Mouse (Mus musculus) neural tube, embryonic 15.5 days (tissue): ENCODE measurements around the gene 4931406P16Rik. TPM values are rescaled to one million over a fixed set of nuclear protein-coding genes. Genes with fewer than 3 reads are reported as not detected.

Experiments
- ATAC-seq: fragments of 200-750 bp; cut with Nextera tagmentation; 2 replicates; pipeline ENCODE4 v1.8.0; 2017; ENCODE audit warnings: mild to moderate bottlenecking, moderate TSS enrichment, moderate library complexity; ENCODE audit not compliant: low FRiP score
- H3K27ac ChIP-seq: fragments of 300-500 bp; sonication (generic); replicated peaks from 2 replicates; pipeline ENCODE4 v1.5.1; 2015; ENCODE audit warnings: mild to moderate bottlenecking, inconsistent platforms
- H3K27me3 ChIP-seq: fragments of 300-500 bp; sonication (generic); replicated peaks from 2 replicates; pipeline ENCODE4 v1.6.1; 2015; ENCODE audit warnings: inconsistent platforms
- H3K36me3 ChIP-seq: fragments of 300-500 bp; sonication (generic); 2 replicates; pipeline ENCODE4 v1.6.1; 2015; ENCODE audit warnings: inconsistent platforms
- H3K4me1 ChIP-seq: fragments of 300-500 bp; sonication (generic); 2 replicates; pipeline ENCODE4 v1.6.1; 2015; ENCODE audit warnings: inconsistent platforms
- H3K4me2 ChIP-seq: fragments of 300-500 bp; sonication (generic); 2 replicates; pipeline ENCODE4 v1.6.1; 2015; ENCODE audit warnings: inconsistent platforms, mild to moderate bottlenecking, moderate library complexity
- H3K4me3 ChIP-seq: fragments of 300-500 bp; sonication (generic); replicated peaks from 2 replicates; pipeline ENCODE4 v1.5.1; 2015; ENCODE audit warnings: mild to moderate bottlenecking, inconsistent platforms
- H3K9ac ChIP-seq: fragments of 300-500 bp; sonication (generic); replicated peaks from 2 replicates; pipeline ENCODE4 v1.6.1; 2015; ENCODE audit warnings: mild to moderate bottlenecking, inconsistent platforms
- H3K9me3 ChIP-seq: fragments of 300-500 bp; sonication (generic); replicated peaks from 2 replicates; pipeline ENCODE4 v1.6.1; 2016; ENCODE audit warnings: inconsistent platforms
- WGBS: fragments of 180-500 bp; shearing (Covaris S2); methylation state at CpG from one replicate; pipeline ENCODE4 v1.1.7; 2015; ENCODE audit warnings: mixed read lengths; 5-methylcytosine and 5-hydroxymethylcytosine counted together
- polyA plus RNA-seq: library from polyadenylated mRNA; unstranded; fragments of >200 nt; fragmentation: Nextera tagmentation; extraction: Ambion mirVana; gene quantifications from 2 replicates; pipeline ENCODE4 v1.2.1, GENCODE M21; 2015

The 4931406P16Rik gene
- polyA plus RNA-seq, 1 experiment from 2014 or later = 30.1 TPM

- Histone ChIP-seq H3K4me2 (no peak overlapping the region), H3K9me3 (no peaks in the 10 kb centered on the region), H3K9ac (no peak overlapping the region), H3K27me3 (no peaks in the 10 kb centered on the region), H3K4me1 (peaks cover 16% of the 10 kb centered on the region), H3K27ac (no peak overlapping the region), H3K36me3 (peaks cover 55% of the 10 kb centered on the region), H3K4me3 (no peak overlapping the region)
- 74% methylated on average over 5 of the region's 5 CpGs for WGBS
- no peak for ATAC-seq
Observed at GRCm38 (mm10) chr7:34238086-34238485, 75.3 kb downstream of the 4931406P16Rik start.

- H3K9ac ChIP-seq = no peak overlapping the region
- H3K9me3 ChIP-seq = no peaks in the 10 kb centered on the region
- no peaks in the 10 kb centered on the region for H3K27me3 ChIP-seq
- no peak overlapping the region for H3K27ac ChIP-seq
- ATAC-seq = no peak
- peaks cover 18% of the 10 kb centered on the region for H3K4me1 ChIP-seq
- H3K36me3 ChIP-seq = peaks cover 39% of the 10 kb centered on the region
- 87% methylated on average over 5 of the region's 5 CpGs for WGBS
- no peak overlapping the region for H3K4me3 ChIP-seq
- no peak overlapping the region for H3K4me2 ChIP-seq
Observed at GRCm38 (mm10) chr7:34235602-34236001, 77.7 kb downstream of the 4931406P16Rik start.

- Histone ChIP-seq H3K4me1 (peaks cover 22% of the 10 kb centered on the region), H3K4me3 (peak overlapping the region; percentile 53), H3K9ac (peak overlapping the region; percentile 55), H3K36me3 (peaks cover 33% of the 10 kb centered on the region), H3K4me2 (peak overlapping the region; percentile 65), H3K27ac (peak overlapping the region; percentile 92), H3K27me3 (no peaks in the 10 kb centered on the region), H3K9me3 (no peaks in the 10 kb centered on the region)
- ATAC-seq = peak; percentile 10; the same call in 1 of the 2 replicates
- 2% methylated on average over 17 of the region's 17 CpGs for WGBS
Observed at GRCm38 (mm10) chr7:34234610-34235561, 78.5 kb downstream of the 4931406P16Rik start.

- under 1% methylated on average over 46 of the region's 46 CpGs for WGBS
- Histone ChIP-seq H3K4me2 (peak overlapping the region; percentile 65), H3K4me3 (peak overlapping the region; percentile 53), H3K27ac (peak overlapping the region; percentile 92), H3K9ac (peak overlapping the region; percentile 55), H3K36me3 (peaks cover 25% of the 10 kb centered on the region), H3K4me1 (peaks cover 27% of the 10 kb centered on the region), H3K9me3 (no peaks in the 10 kb centered on the region), H3K27me3 (no peaks in the 10 kb centered on the region)
- peak; percentile 95 for ATAC-seq
Observed at GRCm38 (mm10) chr7:34233909-34234609, 79.3 kb downstream of the 4931406P16Rik start.

- peak overlapping the region; percentile 65 for H3K4me2 ChIP-seq
- peak overlapping the region; percentile 55 for H3K9ac ChIP-seq
- 0 out of 2 replicates have a peak, but pooled peaks have one; percentile 0 for ATAC-seq
- 48% methylated on average over 7 of the region's 7 CpGs for WGBS
- peak overlapping the region; percentile 53 for H3K4me3 ChIP-seq
- H3K4me1 ChIP-seq = peaks cover 37% of the 10 kb centered on the region
- H3K9me3 ChIP-seq = no peaks in the 10 kb centered on the region
- peak overlapping the region; percentile 92 for H3K27ac ChIP-seq
- no peaks in the 10 kb centered on the region for H3K27me3 ChIP-seq
- H3K36me3 ChIP-seq = peaks cover 16% of the 10 kb centered on the region
Observed at GRCm38 (mm10) chr7:34232785-34233725, 80.3 kb downstream of the 4931406P16Rik start.

GRCm38 (mm10) chr7:34230116-34230515 is 83.2 kb downstream of the 4931406P16Rik start, which contains the start of gene Gpi1:
Gene Gpi1, minus strand, starts transcription at chr7:34230336.
- Histone ChIP-seq H3K36me3 (peaks cover 18% of the 10 kb centered on the region), H3K9me3 (no peaks in the 10 kb centered on the region), H3K4me2 (peak within 1 kb of the TSS; percentile 69), H3K4me1 (peaks cover 62% of the 10 kb centered on the region), H3K9ac (peak within 1 kb of the TSS; percentile 69), H3K27ac (peak within 1 kb of the TSS; percentile 86), H3K4me3 (peak within 1 kb of the TSS; percentile 78), H3K27me3 (no peaks in the 10 kb centered on the region)
- peak; percentile 46 for ATAC-seq
- under 1% methylated on average over 35 of the region's 39 CpGs for WGBS

GRCm38 (mm10) chr7:34229691-34230111 is 83.7 kb downstream of the 4931406P16Rik start:
- Histone ChIP-seq H3K4me2 (peak overlapping the region; percentile 69), H3K9ac (peak overlapping the region; percentile 69), H3K9me3 (no peaks in the 10 kb centered on the region), H3K4me1 (peaks cover 58% of the 10 kb centered on the region), H3K36me3 (peaks cover 21% of the 10 kb centered on the region), H3K27me3 (no peaks in the 10 kb centered on the region), H3K27ac (peak overlapping the region; percentile 86), H3K4me3 (peak overlapping the region; percentile 78)
- peak; percentile 16; the same call in 1 of the 2 replicates for ATAC-seq
- 0% methylated on average over 19 of the region's 19 CpGs for WGBS

GRCm38 (mm10) chr7:34229153-34229552 is 84.2 kb downstream of the 4931406P16Rik start:
- H3K4me1 ChIP-seq = peaks cover 55% of the 10 kb centered on the region

GRCm38 (mm10) chr7:34228641-34229040 is 84.7 kb downstream of the 4931406P16Rik start:
- ATAC-seq = no peak
- Histone ChIP-seq H3K9ac (no peak overlapping the region; the same call in 1 of the 2 replicates), H3K4me2 (peak overlapping the region; percentile 69), H3K27me3 (no peaks in the 10 kb centered on the region), H3K36me3 (peaks cover 30% of the 10 kb centered on the region), H3K27ac (no peak overlapping the region), H3K9me3 (no peaks in the 10 kb centered on the region), H3K4me1 (peaks cover 53% of the 10 kb centered on the region), H3K4me3 (peak overlapping the region; percentile 78)
- WGBS = 64% methylated on average over 9 of the region's 9 CpGs

More at GRCm38 (mm10) chr7:34229153-34229552, 84.2 kb downstream of the 4931406P16Rik start:
- no peaks in the 10 kb centered on the region for H3K9me3 ChIP-seq
- H3K27me3 ChIP-seq = no peaks in the 10 kb centered on the region
- peaks cover 25% of the 10 kb centered on the region for H3K36me3 ChIP-seq
- no peak for ATAC-seq
- WGBS = 18% methylated on average over 5 of the region's 5 CpGs
- peak overlapping the region; percentile 69 for H3K4me2 ChIP-seq
- H3K9ac ChIP-seq = peak overlapping the region; percentile 69
- H3K4me3 ChIP-seq = peak overlapping the region; percentile 78
- H3K27ac ChIP-seq = peak overlapping the region; percentile 86

GRCm38 (mm10) chr7:34226846-34227245 is 86.5 kb downstream of the 4931406P16Rik start:
- Histone ChIP-seq H3K4me1 (peaks cover 47% of the 10 kb centered on the region), H3K36me3 (peaks cover 46% of the 10 kb centered on the region)

More at GRCm38 (mm10) chr7:34226846-34227245, 86.5 kb downstream of the 4931406P16Rik start:
- Histone ChIP-seq H3K4me2 (no peak overlapping the region), H3K9me3 (no peaks in the 10 kb centered on the region), H3K27me3 (no peaks in the 10 kb centered on the region), H3K9ac (0 out of 2 replicates have a peak overlapping the region, but pooled peaks have one; percentile 14), H3K4me3 (no peak overlapping the region), H3K27ac (no peak overlapping the region)
- 91% methylated on average over 12 of the region's 12 CpGs for WGBS
- no peak for ATAC-seq
